Mouse (Mus musculus): ENCODE data around the gene Orai3.

The Orai3 gene

DNA sequence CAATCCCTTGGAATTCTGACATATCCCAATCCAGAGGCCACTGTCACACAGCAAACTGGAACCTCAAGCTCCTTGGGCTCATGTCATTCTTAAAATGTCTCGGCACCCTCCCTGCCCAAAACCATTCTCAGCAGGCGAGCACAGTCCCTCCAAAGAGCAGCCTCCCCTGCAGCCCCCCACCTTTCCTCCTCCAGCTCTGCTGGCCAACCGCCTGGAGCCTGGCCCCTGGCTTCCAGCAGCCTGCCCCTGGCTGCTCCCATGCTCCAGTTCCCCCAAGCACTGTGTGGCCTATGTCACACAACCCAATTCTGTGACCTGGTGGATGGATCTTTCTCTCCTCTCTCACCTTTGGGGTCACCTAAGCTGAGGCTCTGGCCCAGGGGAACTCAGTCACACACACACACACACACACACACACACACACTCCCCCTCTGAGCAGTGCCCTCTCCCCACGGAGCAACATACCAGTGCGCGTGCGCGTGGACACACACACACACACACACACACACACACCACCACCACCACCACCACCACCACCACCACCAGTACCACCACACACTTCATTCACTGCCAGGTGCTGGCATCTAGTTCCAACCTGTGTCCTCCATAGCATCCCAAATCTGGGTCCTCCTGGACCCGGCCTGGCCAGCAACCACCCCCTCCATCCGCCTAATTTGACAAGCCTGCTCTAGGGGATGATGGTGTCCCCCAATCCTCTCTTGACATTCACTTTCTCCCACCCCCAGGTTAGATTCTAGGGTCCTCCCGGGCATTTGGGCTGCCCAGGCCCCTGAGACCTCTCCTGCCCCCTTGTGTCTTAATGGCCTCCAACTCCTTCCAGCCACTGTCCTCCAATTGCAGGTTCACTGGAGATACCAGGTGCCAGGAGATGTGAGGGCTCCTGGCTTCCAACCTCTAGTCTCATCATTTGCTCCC lies 53.9 kb downstream of the Orai3 start:
- in situ Hi-C loops (cut with MboI, MseI), result no loop called here

DNA sequence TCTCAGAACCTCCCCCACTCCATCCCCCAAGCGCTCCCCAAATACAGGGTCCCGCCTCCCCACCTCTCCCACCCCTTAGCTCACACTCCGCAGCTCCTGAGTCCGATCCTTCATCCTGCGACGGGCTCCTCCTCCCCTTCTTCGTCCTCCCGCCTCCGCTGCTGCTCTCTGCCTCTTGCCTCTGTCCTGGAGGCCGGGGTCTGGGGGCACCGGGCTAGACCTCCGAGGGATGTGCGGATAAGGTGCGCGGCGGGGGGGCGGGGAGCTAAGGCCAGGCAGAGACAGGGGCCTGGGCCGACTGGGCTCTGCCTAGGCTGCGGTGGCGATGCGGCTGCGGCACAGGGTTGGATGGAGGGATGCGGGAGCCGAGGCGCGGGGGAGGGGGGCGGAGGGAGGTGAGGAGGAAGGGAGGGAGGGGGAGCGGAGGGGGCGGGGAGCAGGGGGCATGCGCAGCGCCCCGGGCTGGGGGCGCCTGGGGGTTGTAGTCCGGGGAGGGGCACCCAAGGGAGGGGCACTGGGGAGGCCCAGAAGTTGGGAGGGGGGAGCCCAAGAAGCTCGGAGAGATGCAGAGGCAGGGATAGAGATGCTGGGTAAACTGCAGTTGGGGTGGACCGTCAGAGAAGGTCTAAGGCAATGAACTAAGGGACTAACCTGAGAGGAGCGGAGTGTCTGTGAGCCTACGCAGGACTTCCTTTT lies 54.7 kb downstream of the Orai3 start, which contains the start of the genes Stx4a and Stx1b:
Gene Stx4a (plus strand): TSS at position 119 of the 696 bp plus-strand sequence.
Gene Stx1b (minus strand): TSS at position 374 of the 696 bp plus-strand sequence.
- in situ Hi-C loops (cut with MboI, MseI), result no loop called here

All from T-helper 2 cell (primary cell).